Mouse (Mus musculus): ENCODE measurements around the gene Os9.
"Not testable (repeated sequence)": the region's sequence is repeated elsewhere in the genome, so short reads cannot be mapped to it uniquely, and the experiment has no call there.

Gene Os9

GRCm38 (mm10) chr10:127085052-127085451 is 35.9 kb downstream of the Os9 start:
- in situ Hi-C loops (cut with MboI, MseI) = no loop called here

- in situ Hi-C loops (cut with MboI, MseI) = no loop called here
Measured at GRCm38 (mm10) chr10:127083915-127084306, 37.0 kb downstream of the Os9 start.

GRCm38 (mm10) chr10:127083292-127083914 is 37.5 kb downstream of the Os9 start:
- in situ Hi-C loops (cut with MboI, MseI) = no loop called here

- in situ Hi-C loops (cut with MboI, MseI) = no loop called here
Measured at GRCm38 (mm10) chr10:127081996-127082620, 38.8 kb downstream of the Os9 start.

GRCm38 (mm10) chr10:127080901-127081780 is 39.8 kb downstream of the Os9 start:
- in situ Hi-C loops (cut with MboI, MseI) = no loop called here

GRCm38 (mm10) chr10:127079665-127080391 is 41.1 kb downstream of the Os9 start:
- in situ Hi-C loops (cut with MboI, MseI) = loop anchor here (5.0 kb wide), 1 partner anchor 977 kb away; the partner anchor contains the start of gene Ptges3

GRCm38 (mm10) chr10:127078677-127079575 is 42.0 kb downstream of the Os9 start:
- in situ Hi-C loops (cut with MboI, MseI) = loop anchor here (5.0 kb wide), 1 partner anchor 978 kb away; the partner anchor contains the start of gene Ptges3

- in situ Hi-C loops (cut with MboI, MseI) = loop anchor here (5.0 kb wide), 1 partner anchor 979 kb away; the partner anchor contains the start of gene Ptges3
Measured at GRCm38 (mm10) chr10:127078001-127078676, 42.8 kb downstream of the Os9 start.

- in situ Hi-C loops (cut with MboI, MseI) = loop anchor here (5.0 kb wide), 1 partner anchor 980 kb away; the partner anchor contains the start of gene Ptges3
Measured at GRCm38 (mm10) chr10:127077515-127077914, 43.4 kb downstream of the Os9 start.

- in situ Hi-C loops (cut with MboI, MseI) = loop anchor here (5.0 kb wide), 1 partner anchor 981 kb away; the partner anchor contains the start of gene Ptges3
Measured at GRCm38 (mm10) chr10:127076082-127076481, 44.8 kb downstream of the Os9 start.

GRCm38 (mm10) chr10:127075651-127076050 is 45.3 kb downstream of the Os9 start:
- in situ Hi-C loops (cut with MboI, MseI) = loop anchor here (5.0 kb wide), 1 partner anchor 982 kb away; the partner anchor contains the start of gene Ptges3

GRCm38 (mm10) chr10:127075080-127075479 is 45.9 kb downstream of the Os9 start, which contains the start of gene Agap2:
TSS of gene Agap2 (plus strand) at chr10:127075284.
- in situ Hi-C loops (cut with MboI, MseI) = loop anchor here (5.0 kb wide), 1 partner anchor 982 kb away; the partner anchor contains the start of gene Ptges3

- in situ Hi-C loops (cut with MboI, MseI) = no loop called here
Measured at GRCm38 (mm10) chr10:127073981-127074380, 47.0 kb downstream of the Os9 start.

- in situ Hi-C loops (cut with MboI, MseI) = not testable (repeated sequence)
Measured at GRCm38 (mm10) chr10:127072969-127073368, 48.0 kb downstream of the Os9 start.

- in situ Hi-C loops (cut with MboI, MseI) = not testable (repeated sequence)
Measured at GRCm38 (mm10) chr10:127072270-127072669, 48.7 kb downstream of the Os9 start.

- in situ Hi-C loops (cut with MboI, MseI) = no loop called here
Measured at GRCm38 (mm10) chr10:127071203-127071602, 49.7 kb downstream of the Os9 start.

GRCm38 (mm10) chr10:127070190-127071121 is 50.5 kb downstream of the Os9 start, which contains the start of gene Tspan31:
TSS of gene Tspan31 (minus strand) at chr10:127070264.
- in situ Hi-C loops (cut with MboI, MseI) = no loop called here

Data from regulatory T cell (primary cell).